Mouse (Mus musculus) ES-Bruce4 (cell line): Measurements from ENCODE around the gene Tmem132b.

ENCODE experiments used
- CTCF ChIP-seq: IDR thresholded peaks from one replicate; pipeline ENCODE4 v1.8.1; 2011; ENCODE audit warnings: low read depth, low read length
- POLR2A ChIP-seq: IDR thresholded peaks from one replicate; pipeline ENCODE4 v1.8.1; 2011; ENCODE audit warnings: low read length; ENCODE audit not compliant: insufficient read depth

DNA sequence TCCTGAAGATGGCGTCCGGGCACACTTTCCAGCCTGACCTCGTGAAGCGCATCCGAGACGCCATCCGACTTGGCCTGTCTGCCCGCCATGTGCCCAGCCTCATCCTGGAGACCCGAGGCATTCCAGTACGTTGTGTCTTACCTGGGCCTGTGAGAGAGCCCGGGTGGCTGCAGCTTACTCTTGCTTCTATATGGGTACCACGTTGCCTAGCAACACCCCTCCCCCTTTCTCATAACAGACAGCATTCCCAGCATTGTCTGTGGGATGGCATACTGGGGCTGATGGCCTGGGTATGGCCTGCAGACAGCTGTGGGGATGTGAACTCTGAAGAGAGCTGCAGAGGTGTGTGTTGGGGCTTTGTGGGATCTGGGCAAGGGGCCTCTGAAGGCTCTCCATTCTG is 16.6 kb upstream of the Tmem132b start:
- no peak for TF ChIP-seq CTCF
- TF ChIP-seq POLR2A, result no peak
